Mouse (Mus musculus) limb, embryonic 14.5 days (tissue): ENCODE data around the gene Smarca1. TPM values are rescaled to one million over a fixed set of nuclear protein-coding genes. Genes with fewer than 3 reads are reported as not detected.

Experiments
- ATAC-seq: fragments of 200-750 bp; cut with Nextera tagmentation; 2 replicates; pipeline ENCODE4 v1.8.0; 2017; ENCODE audit warnings: low read depth, moderate number of reproducible peaks, moderate TSS enrichment; ENCODE audit not compliant: low FRiP score
- DNase-seq: peaks from one replicate; pipeline ENCODE4 v3.0.0-alpha.2; 2015; ENCODE audit warnings: low spot score
- H3K27ac ChIP-seq: fragments of 300-500 bp; sonication (generic); replicated peaks from 2 replicates; pipeline ENCODE4 v1.5.1; 2014; ENCODE audit warnings: low read depth, mild to moderate bottlenecking, low read length, moderate library complexity, mixed read lengths
- H3K27me3 ChIP-seq: fragments of 300-500 bp; sonication (generic); 2 replicates; pipeline ENCODE4 v1.6.1; 2014; ENCODE audit warnings: low read length, mixed read lengths; ENCODE audit not compliant: control insufficient read depth, insufficient read depth
- H3K36me3 ChIP-seq: fragments of 300-500 bp; sonication (generic); 2 replicates; pipeline ENCODE4 v1.6.1; 2014; ENCODE audit warnings: mild to moderate bottlenecking, low read length, moderate library complexity, mixed read lengths; ENCODE audit not compliant: control insufficient read depth, insufficient read depth
- H3K4me1 ChIP-seq: fragments of 300-500 bp; sonication (generic); 2 replicates; pipeline ENCODE4 v1.6.1; 2014; ENCODE audit warnings: antibody characterized with exemption, low read length, mixed read lengths; ENCODE audit not compliant: control insufficient read depth, insufficient read depth
- H3K4me2 ChIP-seq: fragments of 300-500 bp; sonication (generic); replicated peaks from 2 replicates; pipeline ENCODE4 v1.6.1; 2014; ENCODE audit warnings: low read depth, mild to moderate bottlenecking, low read length, moderate library complexity; ENCODE audit not compliant: severe bottlenecking
- H3K4me3 ChIP-seq: fragments of 300-500 bp; sonication (generic); replicated peaks from 2 replicates; pipeline ENCODE4 v1.5.1; 2014; ENCODE audit warnings: low read length
- H3K9ac ChIP-seq: fragments of 300-500 bp; sonication (generic); 2 replicates; pipeline ENCODE4 v1.6.1; 2014; ENCODE audit warnings: mild to moderate bottlenecking, low read depth, low read length, moderate library complexity; ENCODE audit not compliant: severe bottlenecking
- H3K9me3 ChIP-seq: fragments of 300-500 bp; sonication (generic); 2 replicates; pipeline ENCODE4 v1.6.1; 2016; ENCODE audit warnings: low read length; ENCODE audit not compliant: control insufficient read depth
- POLR2A ChIP-seq: fragments of 200-500 bp; IDR thresholded peaks from 2 replicates; pipeline ENCODE4 v1.8.0; 2012; ENCODE audit warnings: inconsistent platforms, mild to moderate bottlenecking, moderate library complexity, borderline replicate concordance; ENCODE audit not compliant: insufficient read depth, insufficient read length; ENCODE audit errors: extremely low read depth
- WGBS: fragments of 180-500 bp; shearing (Covaris S2); extraction: QIAGEN DNeasy Blood & Tissue Kit; methylation state at CpG from one replicate; pipeline ENCODE4 v1.1.7; 2014; 5-methylcytosine and 5-hydroxymethylcytosine counted together
- polyA plus RNA-seq, 2 experiments: library from polyadenylated mRNA; depleted of rRNA in 1 of 2; stranded (reverse) in 1 of 2; unstranded in 1 of 2; fragments of >200 nt; fragmentation: Nextera tagmentation in 1 of 2; extraction: Ambion mirVana in 1 of 2; gene quantifications; 2 replicates each; pipeline versions ENCODE4 v1.2.1 to v1.2.3; 2012 to 2014

Smarca1 gene
- polyA plus RNA-seq (2012; rRNA removed), result 17.6 and 21.9 TPM in 2 replicates
- 36.3 and 44.8 TPM in 2 replicates for polyA plus RNA-seq (2014; fragmentation: Nextera tagmentation; extraction: Ambion mirVana)

- Histone ChIP-seq H3K4me3 (peak within 1 kb of the TSS; percentile 56), H3K36me3 (no peaks in the 10 kb centered on the region), H3K27me3 (no peaks in the 10 kb centered on the region), H3K9ac (peak within 1 kb of the TSS; percentile 71), H3K27ac (peak within 1 kb of the TSS; percentile 79), H3K4me1 (no peaks in the 10 kb centered on the region), H3K9me3 (no peaks in the 10 kb centered on the region), H3K4me2 (peak within 1 kb of the TSS; percentile 47)
- 0 out of 2 replicates have a peak, but pooled peaks have one; percentile 15 for TF ChIP-seq POLR2A
- 24% methylated on average over 14 of the region's 17 CpGs for WGBS
- ATAC-seq, result peak; percentile 92
- peak; percentile 38 for DNase-seq
These were observed at the start of gene Smarca1 for GRCm38 (mm10) chrX:47892431-47893024. Gene Smarca1, minus strand, starts transcription at chrX:47892974.

GRCm38 (mm10) chrX:47937740-47938139 lies 45.0 kb upstream of the Smarca1 start:
- Histone ChIP-seq H3K4me3 (no peak overlapping the region), H3K27me3 (no peaks in the 10 kb centered on the region), H3K9me3 (no peaks in the 10 kb centered on the region), H3K4me2 (no peak overlapping the region), H3K4me1 (no peaks in the 10 kb centered on the region), H3K27ac (no peak overlapping the region), H3K36me3 (peaks cover 4% of the 10 kb centered on the region; the same call in 1 of the 2 replicates), H3K9ac (no peak overlapping the region)
- DNase-seq (peak; percentile 14), ATAC-seq (no peak)
- 9% methylated on average over 2 of the region's 2 CpGs for WGBS
- no peak for TF ChIP-seq POLR2A

GRCm38 (mm10) chrX:47936885-47937284 lies 44.1 kb upstream of the Smarca1 start:
- no peaks in the 10 kb centered on the region for H3K4me1 ChIP-seq
- no peak overlapping the region for H3K9ac ChIP-seq
- H3K36me3 ChIP-seq, result peaks cover 4% of the 10 kb centered on the region; the same call in 1 of the 2 replicates
- no peak overlapping the region for H3K4me2 ChIP-seq
- H3K9me3 ChIP-seq, result no peaks in the 10 kb centered on the region
- ATAC-seq, result no peak
- no peak for DNase-seq
- no peak for TF ChIP-seq POLR2A
- H3K27me3 ChIP-seq, result no peaks in the 10 kb centered on the region
- no peak overlapping the region for H3K4me3 ChIP-seq
- WGBS, result 72% methylated on average over 5 of the region's 5 CpGs
- H3K27ac ChIP-seq, result no peak overlapping the region

- Histone ChIP-seq H3K9me3 (no peaks in the 10 kb centered on the region), H3K36me3 (peaks cover 4% of the 10 kb centered on the region; the same call in 1 of the 2 replicates), H3K4me2 (no peak overlapping the region), H3K27me3 (no peaks in the 10 kb centered on the region), H3K27ac (no peak overlapping the region), H3K4me3 (no peak overlapping the region), H3K4me1 (no peaks in the 10 kb centered on the region), H3K9ac (no peak overlapping the region)
- no peak for TF ChIP-seq POLR2A
- WGBS, result 85% methylated on average over 11 of the region's 11 CpGs
- DNase-seq (no peak), ATAC-seq (no peak)
These were observed 41.6 kb upstream of the Smarca1 start for GRCm38 (mm10) chrX:47934352-47934751.

GRCm38 (mm10) chrX:47930449-47930848 lies 37.7 kb upstream of the Smarca1 start:
- Histone ChIP-seq H3K9me3 (no peaks in the 10 kb centered on the region), H3K36me3 (peaks cover 4% of the 10 kb centered on the region; the same call in 1 of the 2 replicates), H3K9ac (no peak overlapping the region), H3K4me3 (no peak overlapping the region), H3K4me2 (no peak overlapping the region), H3K27me3 (no peaks in the 10 kb centered on the region), H3K4me1 (no peaks in the 10 kb centered on the region), H3K27ac (no peak overlapping the region)
- ATAC-seq (no peak), DNase-seq (no peak)
- 76% methylated on average over 3 of the region's 3 CpGs for WGBS
- TF ChIP-seq POLR2A, result no peak
